Mouse (Mus musculus): ENCODE data around the gene Smim22. TPM values are rescaled to one million over a fixed set of nuclear protein-coding genes. Genes with fewer than 3 reads are reported as not detected.

Smim22 gene
- polyA plus RNA-seq (2012; rRNA removed) = 37.0 and 63.4 TPM in 2 replicates

GRCm38 (mm10) chr16:5007067-5007466 lies at the start of gene Smim22:
Gene Smim22 (plus strand): TSS chr16:5007288.

GRCm38 (mm10) chr16:4963797-4964709 lies 43.0 kb upstream of the Smim22 start, which contains the start of gene Anks3:
Gene Anks3 (minus strand): TSS chr16:4964205.

DNA sequence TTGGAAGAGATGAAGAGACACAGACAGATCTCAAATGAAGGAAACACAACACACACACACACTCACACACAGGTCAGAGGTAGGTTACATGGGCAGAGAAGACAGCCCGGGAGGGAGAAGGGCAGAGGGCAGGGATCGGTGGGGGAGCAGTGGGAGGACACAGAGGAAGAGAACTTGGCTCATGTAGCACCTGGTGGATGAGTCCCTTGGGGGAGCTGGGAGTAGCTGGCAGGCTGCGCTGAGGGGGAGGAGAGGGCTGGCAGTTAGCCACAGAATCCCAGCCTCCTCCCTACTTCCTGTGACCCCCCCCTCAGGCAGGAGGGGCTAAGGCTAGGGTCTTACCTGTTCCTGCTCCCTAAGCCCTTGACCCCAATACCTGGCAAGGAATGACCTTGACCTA lies 9.5 kb upstream of the Smim22 start, which contains the start of gene Sept12:
TSS of gene Sept12 (minus strand) at position 300 of the 400 bp plus-strand sequence.

GRCm38 (mm10) chr16:5013054-5013838 lies 6.2 kb downstream of the Smim22 start, which contains the start of gene Rogdi:
Gene Rogdi (minus strand): TSS chr16:5013553.

GRCm38 (mm10) chr16:5049774-5050234 lies 42.7 kb downstream of the Smim22 start, which contains the start of the genes Glyr1 and Ubn1:
Gene Glyr1 (minus strand): TSS chr16:5049863.
Gene Ubn1 (plus strand): TSS chr16:5050057.

Other genes with a start within 250 kb of the Smim22 start
- gene Cdip1, start 217.0 kb upstream of the Smim22 start, polyA plus RNA-seq (2012; rRNA removed) = 174 and 176 TPM in 2 replicates
- 0.67 and 2.1 TPM in 2 replicates for gene 4930562C15Rik, start 171.9 kb upstream of the Smim22 start, polyA plus RNA-seq (2012; rRNA removed)
- gene Ubald1, start 127.0 kb upstream of the Smim22 start, polyA plus RNA-seq (2012; rRNA removed) = 52.7 and 57.2 TPM in 2 replicates
- gene Mgrn1, start 121.0 kb upstream of the Smim22 start, polyA plus RNA-seq (2012; rRNA removed) = 193 and 194 TPM in 2 replicates
- gene Nudt16l1, start 68.5 kb upstream of the Smim22 start, polyA plus RNA-seq (2012; rRNA removed) = 117 and 119 TPM in 2 replicates
- gene Anks3, start 43.1 kb upstream of the Smim22 start, polyA plus RNA-seq (2012; rRNA removed) = 77.8 and 90.4 TPM in 2 replicates
- gene Sept12, start 9.4 kb upstream of the Smim22 start, polyA plus RNA-seq (2012; rRNA removed) = 0.18 and 0.52 TPM in 2 replicates
- gene Rogdi, start 6.3 kb downstream of the Smim22 start, polyA plus RNA-seq (2012; rRNA removed) = 117 and 151 TPM in 2 replicates
- gene Glyr1, start 42.6 kb downstream of the Smim22 start, polyA plus RNA-seq (2012; rRNA removed) = 58.9 and 68.7 TPM in 2 replicates
- 35.8 and 43.4 TPM in 2 replicates for gene Ubn1, start 42.8 kb downstream of the Smim22 start, polyA plus RNA-seq (2012; rRNA removed)
- 3.4 and 3.5 TPM in 2 replicates for gene Ppl, start 125.1 kb downstream of the Smim22 start, polyA plus RNA-seq (2012; rRNA removed)
- gene Sec14l5, start 139.8 kb downstream of the Smim22 start, polyA plus RNA-seq (2012; rRNA removed) = 0.81 and 0.83 TPM in 2 replicates
- gene Nagpa, start 196.7 kb downstream of the Smim22 start, polyA plus RNA-seq (2012; rRNA removed) = 56.9 and 64.1 TPM in 2 replicates
- gene AU021092, start 215.0 kb downstream of the Smim22 start, polyA plus RNA-seq (2012; rRNA removed) = 78.3 and 86.0 TPM in 2 replicates
- gene Alg1, start 226.3 kb downstream of the Smim22 start, polyA plus RNA-seq (2012; rRNA removed) = 81.5 and 85.5 TPM in 2 replicates
- gene Eef2kmt, start 248.7 kb downstream of the Smim22 start, polyA plus RNA-seq (2012; rRNA removed) = 105 and 108 TPM in 2 replicates